9 mouse cellular contexts compared by ENCODE assay signal in genomic region chr4:25408696-25409448, GRCm38 (mm10).
DNase-seq lines count a peak whose midpoint lies in the region; ATAC-seq and TF ChIP-seq lines count a peak whose summit lies in the region.
"Had no signal": no experiment of that assay in that cellular context is flagged by ENCODE, and none has a peak within 500 bp of the region (broad histone marks: within the 10 kb centered on the region; RNA-seq: fewer than 3 reads in every experiment).

No protein-coding gene starts in this region.

- H3K27ac ChIP-seq in embryonic facial prominence, embryonic 13.5 days = peak overlapping the region; percentile 52
- peak overlapping the region; percentile 87 for H3K27ac ChIP-seq in midbrain, embryonic 10.5 days (replicated peaks)
- H3K27ac ChIP-seq: liver, embryonic 13.5 days had no signal

- H3K4me1 ChIP-seq in embryonic facial prominence, embryonic 13.5 days = peaks cover 20% of the 10 kb centered on the region
- peaks cover 46% of the 10 kb centered on the region for H3K4me1 ChIP-seq in midbrain, embryonic 10.5 days
- H3K4me1 ChIP-seq: liver, embryonic 13.5 days had no signal

- 7% methylated on average over 3 of the region's 3 CpGs for WGBS in embryonic facial prominence, embryonic 13.5 days
- WGBS in midbrain, embryonic 10.5 days = 14% methylated on average over 3 of the region's 3 CpGs

- no peak overlapping the region for H3K4me3 ChIP-seq in embryonic facial prominence, embryonic 13.5 days
- peak overlapping the region; percentile 27 for H3K4me3 ChIP-seq in midbrain, embryonic 10.5 days
- H3K4me3 ChIP-seq: liver, embryonic 13.5 days had no signal

- no peak for TF ChIP-seq CTCF in brain, embryonic 14.5 days (IDR thresholded peaks at IDR 0.05; ENCODE audit: borderline replicate concordance, extremely low read depth, insufficient read depth, insufficient read length)

- DNase-seq in brain, embryonic 14.5 days (ENCODE audit: low read depth) = peak; percentile 98
- peak; percentile 39 for DNase-seq in kidney, postnatal 14 days
- DNase-seq in midbrain, embryonic 10.5 days (ENCODE audit: low spot score) = peak; percentile 80
- DNase-seq in thymus, adult 18-20 months = no peak
- no peak for DNase-seq in thymus, postnatal 10 days (ENCODE audit: low spot score in 2 of 2)
- no peak for DNase-seq in Muller cell, postnatal 12 days (ENCODE audit: inconsistent ontology term)
- DNase-seq in thymus, postnatal 4 days = no peak
- DNase-seq: liver, embryonic 13.5 days had no signal

- H3K9me3 ChIP-seq in embryonic facial prominence, embryonic 13.5 days = no peaks in the 10 kb centered on the region
- H3K9me3 ChIP-seq in midbrain, embryonic 10.5 days (replicated peaks) = no peaks in the 10 kb centered on the region
- H3K9me3 ChIP-seq: liver, embryonic 13.5 days had no signal

- no peak overlapping the region for H3K9ac ChIP-seq in embryonic facial prominence, embryonic 13.5 days
- H3K9ac ChIP-seq: liver, embryonic 13.5 days had no signal

- TF ChIP-seq POLR2A in brain, embryonic 14.5 days (IDR thresholded peaks at IDR 0.05; ENCODE audit: borderline replicate concordance, extremely low read depth, insufficient read depth, insufficient read length, poor library complexity, severe bottlenecking) = no peak

- no peaks in the 10 kb centered on the region for H3K27me3 ChIP-seq in embryonic facial prominence, embryonic 13.5 days
- H3K27me3 ChIP-seq in midbrain, embryonic 10.5 days (ENCODE audit: low read depth, poor library complexity, severe bottlenecking) = no peaks in the 10 kb centered on the region
- H3K27me3 ChIP-seq: liver, embryonic 13.5 days had no signal

- peak; percentile 84 for ATAC-seq in embryonic facial prominence, embryonic 13.5 days (ENCODE audit: insufficient number of reproducible peaks, insufficient read depth, low FRiP score, low TSS enrichment, low read depth)

- no peaks in the 10 kb centered on the region for H3K36me3 ChIP-seq in embryonic facial prominence, embryonic 13.5 days
- H3K36me3 ChIP-seq in midbrain, embryonic 10.5 days = no peaks in the 10 kb centered on the region
- H3K36me3 ChIP-seq: liver, embryonic 13.5 days had no signal

- 0 out of 2 replicates have a peak overlapping the region, but pooled peaks have one; percentile 18 for H3K4me2 ChIP-seq in embryonic facial prominence, embryonic 13.5 days
- H3K4me2 ChIP-seq: liver, embryonic 13.5 days had no signal

Comparison
In these comparisons a context has a peak if more than half of its experiments do, and no peak if none do; other contexts are left out.
1. DNase-seq: peak in brain, embryonic 14.5 days (single experiment), kidney, postnatal 14 days (single experiment) and midbrain, embryonic 10.5 days (single experiment); none in thymus, adult 18-20 months (0 of 2), thymus, postnatal 10 days (0 of 2), Muller cell, postnatal 12 days (single experiment) and thymus, postnatal 4 days (single experiment).